Mouse (Mus musculus) embryonic facial prominence, embryonic 12.5 days (tissue): ENCODE data around the gene Myh9. TPM values are rescaled to one million over a fixed set of nuclear protein-coding genes. Genes with fewer than 3 reads are reported as not detected.

Experiments
- ATAC-seq: fragments of 200-750 bp; cut with Nextera tagmentation; 2 replicates; pipeline ENCODE4 v1.8.0; 2017; ENCODE audit not compliant: insufficient number of reproducible peaks, insufficient read depth, low FRiP score, low TSS enrichment
- H3K27ac ChIP-seq: fragments of 300-500 bp; sonication (generic); 2 replicates; pipeline ENCODE4 v1.5.1; 2016; ENCODE audit warnings: mild to moderate bottlenecking
- H3K27me3 ChIP-seq: fragments of 300-500 bp; sonication (generic); 2 replicates; pipeline ENCODE4 v1.6.1; 2016; ENCODE audit warnings: mild to moderate bottlenecking, moderate library complexity
- H3K36me3 ChIP-seq: fragments of 300-500 bp; sonication (generic); 2 replicates; pipeline ENCODE4 v1.6.1; 2016; ENCODE audit warnings: mild to moderate bottlenecking
- H3K4me1 ChIP-seq: fragments of 300-500 bp; sonication (generic); 2 replicates; pipeline ENCODE4 v1.6.1; 2016
- H3K4me2 ChIP-seq: fragments of 300-500 bp; sonication (generic); replicated peaks from 2 replicates; pipeline ENCODE4 v1.6.1; 2016; ENCODE audit warnings: mild to moderate bottlenecking, moderate library complexity
- H3K4me3 ChIP-seq: fragments of 300-500 bp; sonication (generic); 2 replicates; pipeline ENCODE4 v1.5.1; 2016; ENCODE audit warnings: mild to moderate bottlenecking
- H3K9ac ChIP-seq: fragments of 300-500 bp; sonication (generic); 2 replicates; pipeline ENCODE4 v1.6.1; 2016; ENCODE audit warnings: mild to moderate bottlenecking, moderate library complexity
- H3K9me3 ChIP-seq: fragments of 300-500 bp; sonication (generic); 2 replicates; pipeline ENCODE4 v1.6.1; 2016; ENCODE audit warnings: mild to moderate bottlenecking, moderate library complexity
- WGBS: fragments of 180-500 bp; shearing (Covaris S2); methylation state at CpG from one replicate; pipeline ENCODE4 v1.1.7; 2016; 5-methylcytosine and 5-hydroxymethylcytosine counted together
- polyA plus RNA-seq: library from polyadenylated mRNA; unstranded; fragments of >200 nt; fragmentation: Nextera tagmentation; extraction: Ambion mirVana; gene quantifications from 2 replicates; pipeline ENCODE4 v1.2.1, GENCODE M21; 2016

Gene Myh9
- polyA plus RNA-seq, 1 experiment from 2014 or later = 37.3 TPM

DNA sequence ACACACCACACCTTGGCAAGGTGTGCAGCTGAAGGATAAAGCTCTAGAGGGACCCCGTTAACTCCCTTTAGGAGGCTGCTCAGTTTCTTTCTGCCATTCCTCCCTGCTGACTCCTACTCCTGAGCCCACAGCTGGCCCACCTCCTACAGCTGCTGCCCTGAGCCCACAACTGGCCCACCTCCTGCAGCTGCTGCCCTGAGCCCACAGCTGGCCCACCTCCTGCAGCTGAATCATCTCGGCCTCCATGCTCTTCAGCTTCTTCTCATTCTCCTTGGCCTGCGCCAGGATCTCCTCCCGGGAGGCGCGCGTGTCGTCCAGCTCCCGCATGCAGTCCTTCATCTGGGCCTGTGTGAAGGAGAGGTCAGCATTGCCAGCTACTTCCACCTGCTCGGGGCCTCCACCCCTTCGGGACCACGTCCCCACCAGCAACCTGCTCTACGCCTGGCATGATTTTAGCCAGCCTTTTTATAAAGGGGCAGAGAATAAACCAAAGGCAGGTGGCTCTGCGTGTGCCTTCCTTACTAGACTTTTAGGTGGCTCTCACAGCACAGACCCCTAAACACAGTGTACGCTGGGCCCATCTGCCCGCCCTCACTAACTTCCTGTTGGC is 76.4 kb downstream of the Myh9 start:
- WGBS = 94% methylated on average over 16 of the region's 16 CpGs
- H3K4me3 ChIP-seq = no peak overlapping the region
- H3K27me3 ChIP-seq = no peaks in the 10 kb centered on the region
- no peak overlapping the region for H3K9ac ChIP-seq
- H3K36me3 ChIP-seq = peaks cover 97% of the 10 kb centered on the region
- no peak overlapping the region for H3K4me2 ChIP-seq
- H3K9me3 ChIP-seq = no peaks in the 10 kb centered on the region
- no peaks in the 10 kb centered on the region for H3K4me1 ChIP-seq
- no peak overlapping the region for H3K27ac ChIP-seq
- no peak for ATAC-seq

DNA sequence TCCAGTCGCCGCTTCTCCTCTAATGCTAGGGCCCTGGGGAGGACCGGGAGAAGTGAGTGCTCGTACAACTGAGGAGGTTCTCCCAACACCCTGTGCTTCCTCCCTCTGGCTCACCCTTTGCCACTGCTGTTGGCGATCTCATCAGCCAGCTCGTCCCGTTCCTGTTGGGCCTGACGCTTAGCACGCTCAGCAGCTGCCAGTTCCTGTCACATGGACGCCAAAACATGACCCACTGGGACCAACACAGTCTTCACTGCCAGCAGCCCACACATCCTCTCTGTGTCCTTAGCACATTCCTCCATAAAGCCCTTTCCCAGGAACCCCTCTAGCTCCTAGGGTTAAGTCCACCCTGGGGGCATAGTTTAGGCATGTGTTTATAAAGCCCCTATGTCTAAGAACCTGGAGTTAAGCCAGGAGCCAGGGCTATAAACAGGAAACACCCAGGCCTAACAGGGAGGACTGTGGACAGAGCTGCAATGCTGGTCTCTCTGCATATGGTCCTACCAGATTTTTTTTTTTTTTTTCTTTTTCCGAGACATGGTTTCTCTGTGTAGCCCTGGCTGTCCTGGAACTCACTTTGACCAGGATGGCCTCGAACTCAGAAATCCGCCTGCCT is 77.5 kb downstream of the Myh9 start:
- Histone ChIP-seq H3K9me3 (no peaks in the 10 kb centered on the region), H3K27ac (no peak overlapping the region), H3K4me3 (no peak overlapping the region), H3K4me2 (no peak overlapping the region), H3K27me3 (no peaks in the 10 kb centered on the region), H3K4me1 (no peaks in the 10 kb centered on the region), H3K36me3 (peaks cover 93% of the 10 kb centered on the region), H3K9ac (no peak overlapping the region)
- WGBS = 78% methylated on average over 13 of the region's 13 CpGs
- no peak for ATAC-seq

GRCm38 (mm10) chr15:77763702-77764101 is 78.3 kb downstream of the Myh9 start:
- ATAC-seq = no peak
- H3K36me3 ChIP-seq = peaks cover 85% of the 10 kb centered on the region
- WGBS = 94% methylated on average over 11 of the region's 11 CpGs
- no peak overlapping the region for H3K9ac ChIP-seq
- no peaks in the 10 kb centered on the region for H3K27me3 ChIP-seq
- no peak overlapping the region for H3K4me3 ChIP-seq
- H3K4me1 ChIP-seq = no peaks in the 10 kb centered on the region
- H3K27ac ChIP-seq = no peak overlapping the region
- H3K4me2 ChIP-seq = no peak overlapping the region
- H3K9me3 ChIP-seq = no peaks in the 10 kb centered on the region

GRCm38 (mm10) chr15:77763050-77763449 is 78.9 kb downstream of the Myh9 start:
- ATAC-seq = no peak
- H3K9me3 ChIP-seq = no peaks in the 10 kb centered on the region
- H3K27me3 ChIP-seq = no peaks in the 10 kb centered on the region
- no peak overlapping the region for H3K27ac ChIP-seq
- 88% methylated on average over 16 of the region's 16 CpGs for WGBS
- no peaks in the 10 kb centered on the region for H3K4me1 ChIP-seq
- no peak overlapping the region for H3K4me2 ChIP-seq
- H3K36me3 ChIP-seq = peaks cover 79% of the 10 kb centered on the region
- no peak overlapping the region for H3K9ac ChIP-seq
- H3K4me3 ChIP-seq = no peak overlapping the region

DNA sequence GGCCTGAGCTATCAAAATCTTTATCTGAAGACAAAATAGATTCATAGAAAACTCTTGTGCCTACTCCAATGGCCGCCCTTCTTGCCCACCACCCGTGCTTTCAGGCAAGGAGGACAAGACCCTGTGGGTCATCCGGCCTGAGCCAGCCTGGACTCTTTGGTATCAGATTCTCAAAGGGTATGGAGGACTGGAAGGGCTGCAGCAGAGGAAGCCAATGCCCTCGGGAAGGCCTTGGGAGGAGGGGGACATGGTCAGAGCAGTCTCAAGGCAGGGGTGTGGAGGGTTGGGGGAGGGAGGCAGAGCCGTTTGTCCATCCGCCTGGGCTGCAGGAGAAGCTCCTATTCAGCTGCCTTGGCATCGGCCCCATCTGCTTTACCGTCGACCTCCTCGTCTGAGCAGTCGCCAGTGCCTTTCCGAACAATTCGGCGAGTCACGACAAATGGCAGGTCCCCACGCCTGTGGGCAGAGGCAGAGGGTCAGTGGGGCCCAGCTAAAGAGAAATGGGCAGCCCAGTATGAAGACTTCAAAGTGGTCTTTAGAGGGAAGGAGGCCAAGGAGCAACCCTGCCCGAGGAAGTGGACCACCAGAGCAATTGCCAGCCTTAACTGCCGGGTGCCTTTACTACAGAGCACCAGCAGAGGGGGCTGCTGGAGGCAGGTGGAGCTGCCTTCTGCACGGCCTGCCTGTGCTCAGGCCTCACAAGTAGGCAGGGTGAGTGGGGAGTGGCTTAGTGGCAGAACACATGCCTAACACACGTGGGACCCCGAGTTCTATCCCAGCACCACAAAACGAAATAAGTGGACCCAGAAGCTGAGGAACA is 80.2 kb downstream of the Myh9 start:
- WGBS = 81% methylated on average over 22 of the region's 22 CpGs
- H3K27ac ChIP-seq = no peak overlapping the region

GRCm38 (mm10) chr15:77761083-77761482 is 80.9 kb downstream of the Myh9 start:
- ATAC-seq = no peak
- H3K4me2 ChIP-seq = no peak overlapping the region
- no peak overlapping the region; the same call in 1 of the 2 replicates for H3K9ac ChIP-seq
- H3K4me3 ChIP-seq = no peak overlapping the region
- WGBS = 99% methylated on average over 7 of the region's 7 CpGs
- no peak overlapping the region for H3K27ac ChIP-seq
- no peaks in the 10 kb centered on the region for H3K27me3 ChIP-seq
- peaks cover 59% of the 10 kb centered on the region for H3K36me3 ChIP-seq
- H3K4me1 ChIP-seq = no peaks in the 10 kb centered on the region
- H3K9me3 ChIP-seq = no peaks in the 10 kb centered on the region

More for the DNA sequence above, 80.2 kb downstream of the Myh9 start:
- Histone ChIP-seq H3K27me3 (no peaks in the 10 kb centered on the region), H3K36me3 (peaks cover 66% of the 10 kb centered on the region), H3K4me1 (no peaks in the 10 kb centered on the region), H3K9me3 (no peaks in the 10 kb centered on the region), H3K4me3 (no peak overlapping the region), H3K9ac (no peak overlapping the region; the same call in 1 of the 2 replicates), H3K4me2 (no peak overlapping the region)
- no peak for ATAC-seq

DNA sequence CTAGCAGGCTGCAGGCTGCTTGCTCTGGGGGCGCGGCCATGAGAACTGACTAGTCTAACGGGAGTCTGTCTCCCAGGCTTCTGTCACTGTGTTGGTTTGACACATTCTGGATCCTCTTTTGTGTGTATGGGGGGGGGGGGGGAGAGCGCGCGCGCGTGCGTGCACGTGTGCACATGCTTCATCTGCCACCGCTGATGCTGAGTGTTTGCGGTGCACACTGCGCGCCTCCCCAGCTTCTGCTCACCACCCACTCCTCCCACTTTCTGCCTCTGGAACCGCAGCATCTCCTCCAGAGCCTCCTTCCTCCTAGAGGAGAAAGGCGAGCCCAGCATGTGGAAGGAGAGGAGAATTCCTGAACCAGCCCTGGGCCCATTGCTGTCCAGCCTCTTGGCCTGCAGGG is 81.9 kb downstream of the Myh9 start:
- H3K36me3 ChIP-seq = peaks cover 48% of the 10 kb centered on the region
- H3K4me3 ChIP-seq = no peak overlapping the region

GRCm38 (mm10) chr15:77757586-77758226 is 84.3 kb downstream of the Myh9 start:
- Histone ChIP-seq H3K9ac (no peak overlapping the region), H3K9me3 (no peaks in the 10 kb centered on the region), H3K4me1 (no peaks in the 10 kb centered on the region), H3K27me3 (no peaks in the 10 kb centered on the region), H3K36me3 (peaks cover 26% of the 10 kb centered on the region), H3K4me3 (no peak overlapping the region), H3K27ac (no peak overlapping the region), H3K4me2 (no peak overlapping the region)
- no peak for ATAC-seq
- WGBS = 82% methylated on average over 4 of the region's 4 CpGs

More for the DNA sequence above, 81.9 kb downstream of the Myh9 start:
- Histone ChIP-seq H3K9ac (no peak overlapping the region), H3K27me3 (no peaks in the 10 kb centered on the region), H3K9me3 (no peaks in the 10 kb centered on the region), H3K4me2 (no peak overlapping the region), H3K27ac (no peak overlapping the region), H3K4me1 (no peaks in the 10 kb centered on the region)
- no peak for ATAC-seq
- 93% methylated on average over 9 of the region's 16 CpGs for WGBS

- Histone ChIP-seq H3K27me3 (no peaks in the 10 kb centered on the region), H3K4me2 (no peak within 1 kb of the TSS), H3K9ac (no peak within 1 kb of the TSS), H3K36me3 (peaks cover 17% of the 10 kb centered on the region), H3K4me1 (no peaks in the 10 kb centered on the region), H3K4me3 (no peak within 1 kb of the TSS), H3K27ac (no peak within 1 kb of the TSS), H3K9me3 (no peaks in the 10 kb centered on the region)
- WGBS = 11% methylated on average over 9 of the region's 9 CpGs
- no peak for ATAC-seq
These were observed 85.1 kb downstream of the Myh9 start, which contains the start of gene Apol8 for GRCm38 (mm10) chr15:77756848-77757247. Gene Apol8, minus strand, starts transcription at chr15:77757003.

GRCm38 (mm10) chr15:77756081-77756480 is 85.9 kb downstream of the Myh9 start:
- Histone ChIP-seq H3K27ac (no peak overlapping the region), H3K27me3 (no peaks in the 10 kb centered on the region), H3K4me1 (no peaks in the 10 kb centered on the region), H3K9me3 (no peaks in the 10 kb centered on the region), H3K4me2 (no peak overlapping the region), H3K4me3 (no peak overlapping the region), H3K9ac (no peak overlapping the region), H3K36me3 (peaks cover 10% of the 10 kb centered on the region)
- no peak for ATAC-seq
- 63% methylated on average over 2 of the region's 2 CpGs for WGBS

DNA sequence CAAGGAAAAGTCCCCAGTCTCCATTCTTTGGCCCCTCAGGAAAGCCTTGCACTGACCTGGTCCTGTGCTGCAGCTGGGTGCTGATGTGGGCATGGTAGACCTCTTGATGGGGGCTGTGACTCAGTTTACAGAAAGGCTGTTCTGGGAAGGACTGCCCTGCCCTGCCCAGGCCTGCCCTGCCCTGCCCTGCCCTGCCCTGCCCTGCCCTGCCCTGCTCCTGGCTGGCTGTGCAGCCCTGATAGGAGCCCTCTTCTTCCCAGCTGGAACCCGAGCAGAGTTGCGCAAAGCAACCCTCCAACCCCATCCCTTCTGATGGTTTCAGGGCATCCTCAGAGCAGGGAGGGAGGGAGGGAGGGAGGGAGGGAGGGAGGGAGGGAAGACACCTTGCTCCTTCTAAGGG is 86.8 kb downstream of the Myh9 start:
- H3K9ac ChIP-seq = no peak overlapping the region
- H3K27ac ChIP-seq = no peak overlapping the region
- H3K36me3 ChIP-seq = 0 out of 2 replicates have a peak, but pooled peaks cover 3% of the 10 kb centered on the region
- H3K9me3 ChIP-seq = no peaks in the 10 kb centered on the region
- no peak for ATAC-seq
- no peak overlapping the region for H3K4me3 ChIP-seq
- H3K4me2 ChIP-seq = no peak overlapping the region
- H3K27me3 ChIP-seq = no peaks in the 10 kb centered on the region
- no peaks in the 10 kb centered on the region for H3K4me1 ChIP-seq
- WGBS = 100% methylated on average over 1 of the region's 2 CpGs
